Mouse (Mus musculus) limb, embryonic 14.5 days (tissue): ENCODE measurements around the gene Gorasp2. TPM values are rescaled to one million over a fixed set of nuclear protein-coding genes. Genes with fewer than 3 reads are reported as not detected.

Experiments
- ATAC-seq: fragments of 200-750 bp; cut with Nextera tagmentation; 2 replicates; pipeline ENCODE4 v1.8.0; 2017; ENCODE audit warnings: low read depth, moderate number of reproducible peaks, moderate TSS enrichment; ENCODE audit not compliant: low FRiP score
- DNase-seq: peaks from one replicate; pipeline ENCODE4 v3.0.0-alpha.2; 2015; ENCODE audit warnings: low spot score
- H3K27ac ChIP-seq: fragments of 300-500 bp; sonication (generic); replicated peaks from 2 replicates; pipeline ENCODE4 v1.5.1; 2014; ENCODE audit warnings: low read depth, mild to moderate bottlenecking, low read length, moderate library complexity, mixed read lengths
- H3K27me3 ChIP-seq: fragments of 300-500 bp; sonication (generic); 2 replicates; pipeline ENCODE4 v1.6.1; 2014; ENCODE audit warnings: low read length, mixed read lengths; ENCODE audit not compliant: control insufficient read depth, insufficient read depth
- H3K36me3 ChIP-seq: fragments of 300-500 bp; sonication (generic); 2 replicates; pipeline ENCODE4 v1.6.1; 2014; ENCODE audit warnings: mild to moderate bottlenecking, low read length, moderate library complexity, mixed read lengths; ENCODE audit not compliant: control insufficient read depth, insufficient read depth
- H3K4me1 ChIP-seq: fragments of 300-500 bp; sonication (generic); 2 replicates; pipeline ENCODE4 v1.6.1; 2014; ENCODE audit warnings: antibody characterized with exemption, low read length, mixed read lengths; ENCODE audit not compliant: control insufficient read depth, insufficient read depth
- H3K4me2 ChIP-seq: fragments of 300-500 bp; sonication (generic); replicated peaks from 2 replicates; pipeline ENCODE4 v1.6.1; 2014; ENCODE audit warnings: low read depth, mild to moderate bottlenecking, low read length, moderate library complexity; ENCODE audit not compliant: severe bottlenecking
- H3K4me3 ChIP-seq: fragments of 300-500 bp; sonication (generic); replicated peaks from 2 replicates; pipeline ENCODE4 v1.5.1; 2014; ENCODE audit warnings: low read length
- H3K9ac ChIP-seq: fragments of 300-500 bp; sonication (generic); 2 replicates; pipeline ENCODE4 v1.6.1; 2014; ENCODE audit warnings: mild to moderate bottlenecking, low read depth, low read length, moderate library complexity; ENCODE audit not compliant: severe bottlenecking
- H3K9me3 ChIP-seq: fragments of 300-500 bp; sonication (generic); 2 replicates; pipeline ENCODE4 v1.6.1; 2016; ENCODE audit warnings: low read length; ENCODE audit not compliant: control insufficient read depth
- POLR2A ChIP-seq: fragments of 200-500 bp; IDR thresholded peaks from 2 replicates; pipeline ENCODE4 v1.8.0; 2012; ENCODE audit warnings: inconsistent platforms, mild to moderate bottlenecking, moderate library complexity, borderline replicate concordance; ENCODE audit not compliant: insufficient read depth, insufficient read length; ENCODE audit errors: extremely low read depth
- WGBS: fragments of 180-500 bp; shearing (Covaris S2); extraction: QIAGEN DNeasy Blood & Tissue Kit; methylation state at CpG from one replicate; pipeline ENCODE4 v1.1.7; 2014; 5-methylcytosine and 5-hydroxymethylcytosine counted together
- polyA plus RNA-seq, 2 experiments: library from polyadenylated mRNA; depleted of rRNA in 1 of 2; stranded (reverse) in 1 of 2; unstranded in 1 of 2; fragments of >200 nt; fragmentation: Nextera tagmentation in 1 of 2; extraction: Ambion mirVana in 1 of 2; gene quantifications; 2 replicates each; pipeline versions ENCODE4 v1.2.1 to v1.2.3; 2012 to 2014

Gorasp2 gene
- polyA plus RNA-seq, 2 experiments: 118 to 190 TPM

DNA sequence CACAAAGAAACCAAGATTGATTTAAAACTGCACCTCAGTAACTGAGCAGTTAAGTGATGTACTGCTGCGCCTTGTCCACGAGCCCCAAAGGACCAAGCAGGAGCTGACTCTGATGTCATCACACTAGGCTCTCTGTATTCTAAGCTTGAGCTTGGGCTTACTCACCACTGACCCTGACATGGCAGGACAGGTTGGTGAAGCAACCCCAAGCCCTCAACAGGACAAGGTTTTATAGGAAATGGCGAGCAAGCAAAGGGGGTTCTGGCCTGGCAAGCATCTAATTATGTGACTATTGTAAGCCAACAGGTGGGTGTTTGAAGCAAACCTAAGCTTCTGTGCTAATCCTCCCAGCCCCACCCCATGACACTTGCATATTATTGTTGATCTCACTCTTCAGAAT lies 39.5 kb downstream of the Gorasp2 start:
- ATAC-seq: no peak

DNA sequence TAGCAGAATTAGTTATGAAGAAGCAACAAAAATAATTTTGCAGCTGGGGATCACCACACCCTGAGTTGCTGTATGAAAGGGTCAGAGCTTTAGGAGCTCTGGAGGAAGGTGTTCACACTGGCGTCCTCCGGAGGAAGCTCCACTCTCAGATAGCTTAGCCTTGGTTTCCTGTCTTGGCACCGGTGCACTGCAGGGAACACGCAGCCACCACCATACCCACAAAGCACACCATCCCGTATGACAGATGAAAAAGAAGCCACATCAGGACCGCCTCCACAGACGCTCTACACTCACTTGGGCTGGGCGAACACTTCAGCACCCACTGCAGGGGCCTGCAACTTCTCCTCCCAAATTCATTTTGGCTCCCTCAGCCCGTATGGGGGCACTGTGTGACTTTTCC lies 40.2 kb downstream of the Gorasp2 start:
- WGBS: 67% methylated on average over 9 of the region's 9 CpGs
- H3K36me3 ChIP-seq: no peaks in the 10 kb centered on the region
- no peak overlapping the region for H3K4me3 ChIP-seq
- H3K27me3 ChIP-seq: no peaks in the 10 kb centered on the region
- no peak overlapping the region for H3K27ac ChIP-seq
- no peak for ATAC-seq
- no peaks in the 10 kb centered on the region for H3K4me1 ChIP-seq
- TF ChIP-seq POLR2A: no peak
- H3K4me2 ChIP-seq: no peak overlapping the region
- no peak for DNase-seq
- H3K9ac ChIP-seq: no peak overlapping the region
- no peaks in the 10 kb centered on the region for H3K9me3 ChIP-seq

More for the DNA sequence above, 39.5 kb downstream of the Gorasp2 start:
- Histone ChIP-seq H3K36me3 (no peaks in the 10 kb centered on the region), H3K9me3 (no peaks in the 10 kb centered on the region), H3K4me1 (no peaks in the 10 kb centered on the region), H3K4me2 (no peak overlapping the region), H3K4me3 (no peak overlapping the region), H3K27ac (no peak overlapping the region), H3K9ac (no peak overlapping the region), H3K27me3 (no peaks in the 10 kb centered on the region)
- TF ChIP-seq POLR2A: no peak
- 83% methylated on average over 3 of the region's 3 CpGs for WGBS
- no peak for DNase-seq

DNA sequence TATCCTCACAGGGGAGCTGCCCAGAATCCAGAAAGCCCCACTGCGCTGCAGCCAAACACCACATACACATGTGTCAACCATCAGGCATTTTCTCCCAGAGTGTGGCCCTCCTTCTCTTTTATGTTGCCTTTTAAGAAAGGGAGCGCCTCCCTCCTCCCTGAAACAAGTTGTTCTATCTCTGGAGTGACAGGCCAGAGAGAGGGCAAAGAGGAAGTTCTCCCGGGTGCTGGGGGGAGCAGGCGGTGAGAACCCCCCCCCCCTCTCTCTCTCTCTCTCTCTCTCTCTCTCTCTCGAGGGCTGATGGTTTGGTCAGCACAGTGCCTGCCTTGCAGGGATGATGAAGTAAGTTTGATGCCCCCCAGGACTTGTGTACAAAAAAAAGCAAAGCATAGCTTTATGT lies 41.0 kb downstream of the Gorasp2 start:
- Histone ChIP-seq H3K4me3 (no peak overlapping the region), H3K36me3 (no peaks in the 10 kb centered on the region), H3K27me3 (no peaks in the 10 kb centered on the region), H3K9me3 (no peaks in the 10 kb centered on the region), H3K4me1 (peaks cover 4% of the 10 kb centered on the region), H3K4me2 (no peak overlapping the region), H3K9ac (0 out of 2 replicates have a peak overlapping the region, but pooled peaks have one; percentile 12), H3K27ac (no peak overlapping the region)
- no peak for TF ChIP-seq POLR2A
- DNase-seq (peak; percentile 13), ATAC-seq (no peak)
- 31% methylated on average over 5 of the region's 5 CpGs for WGBS

DNA sequence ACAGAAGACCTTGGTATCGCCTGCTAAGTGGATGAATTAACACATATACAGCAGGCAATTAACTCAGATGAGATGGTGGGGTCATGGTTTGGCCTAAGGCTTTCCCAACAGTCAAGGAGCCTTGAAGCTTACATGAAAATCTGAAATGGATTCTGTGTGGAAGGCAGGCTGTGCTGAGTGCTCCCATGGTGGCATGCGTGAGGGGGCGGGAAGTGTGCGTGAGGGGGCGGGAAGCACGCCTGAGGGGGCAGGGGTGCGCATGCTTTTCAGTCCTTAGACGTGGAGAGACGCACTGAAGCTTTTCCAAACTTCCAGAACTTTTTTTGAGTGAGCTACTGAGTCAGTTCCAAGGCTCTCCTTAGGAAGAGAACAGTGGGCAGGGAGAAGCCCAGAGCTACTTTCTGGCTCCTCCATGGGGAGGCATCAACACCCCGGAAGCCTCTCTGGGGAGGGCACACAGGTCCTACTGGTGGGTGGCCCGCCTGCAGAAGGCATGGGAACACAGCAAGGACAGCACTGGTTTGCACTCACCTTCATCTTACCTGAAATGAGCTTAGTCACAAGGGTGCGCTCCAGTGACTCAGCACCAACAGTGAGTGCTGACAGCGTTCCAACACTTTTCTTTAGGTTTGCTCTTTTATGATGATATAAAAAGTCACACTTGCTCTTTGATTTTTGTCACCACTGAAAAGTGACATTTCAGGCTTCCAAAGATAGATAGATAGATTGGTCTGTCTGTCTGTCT lies 47.8 kb downstream of the Gorasp2 start:
- TF ChIP-seq POLR2A: no peak
- H3K9me3 ChIP-seq: no peaks in the 10 kb centered on the region
- DNase-seq: no peak
- H3K27me3 ChIP-seq: no peaks in the 10 kb centered on the region
- no peak overlapping the region for H3K27ac ChIP-seq
- H3K36me3 ChIP-seq: peaks cover 33% of the 10 kb centered on the region
- H3K4me2 ChIP-seq: no peak overlapping the region
- no peak for ATAC-seq
- 74% methylated on average over 13 of the region's 13 CpGs for WGBS
- H3K4me3 ChIP-seq: no peak overlapping the region
- no peak overlapping the region for H3K9ac ChIP-seq
- H3K4me1 ChIP-seq: peaks cover 4% of the 10 kb centered on the region

DNA sequence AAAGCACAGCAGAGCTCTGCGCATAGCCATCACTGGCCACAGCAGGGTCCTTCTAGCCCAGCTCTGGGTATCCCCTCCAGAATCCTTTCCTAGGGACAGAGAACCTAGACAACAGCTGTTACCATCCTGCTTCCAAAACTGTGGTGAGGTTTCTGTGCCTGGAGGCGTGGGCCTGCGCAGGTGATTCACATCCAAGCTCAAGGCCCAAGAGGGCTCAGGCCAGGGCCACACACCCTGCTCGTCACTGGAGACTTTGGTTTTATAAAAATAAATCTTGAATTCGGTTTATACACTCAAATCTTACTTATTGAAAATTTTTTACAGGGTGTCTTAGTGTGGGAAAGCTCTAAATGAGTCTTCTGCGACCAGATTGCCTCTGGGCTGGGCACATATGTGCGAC lies 48.9 kb downstream of the Gorasp2 start:
- H3K4me1 ChIP-seq: peaks cover 4% of the 10 kb centered on the region

More for the DNA sequence above, 48.9 kb downstream of the Gorasp2 start:
- no peak for TF ChIP-seq POLR2A
- Histone ChIP-seq H3K4me3 (no peak overlapping the region), H3K27ac (no peak overlapping the region), H3K36me3 (peaks cover 44% of the 10 kb centered on the region), H3K9me3 (no peaks in the 10 kb centered on the region), H3K27me3 (no peaks in the 10 kb centered on the region), H3K4me2 (no peak overlapping the region), H3K9ac (no peak overlapping the region)
- 85% methylated on average over 7 of the region's 7 CpGs for WGBS
- DNase-seq: no peak
- no peak for ATAC-seq
